Mouse (Mus musculus) olfactory bulb, adult 2 months (tissue): ENCODE data around the gene Ccl9. TPM values are rescaled to one million over a fixed set of nuclear protein-coding genes. Genes with fewer than 3 reads are reported as not detected.

Experiments
- H3K27ac ChIP-seq: fragments of 200-500 bp; 2 replicates; pipeline ENCODE4 v1.5.1; 2012; ENCODE audit warnings: low read depth, low read length; ENCODE audit not compliant: insufficient read depth
- H3K4me1 ChIP-seq: fragments of 200-500 bp; 2 replicates; pipeline ENCODE4 v1.6.1; 2012; ENCODE audit warnings: low read length; ENCODE audit not compliant: control insufficient read depth, insufficient read depth
- H3K4me3 ChIP-seq: fragments of 200-500 bp; 2 replicates; pipeline ENCODE4 v1.5.1; 2012; ENCODE audit warnings: mild to moderate bottlenecking, low read depth, low read length, moderate library complexity; ENCODE audit not compliant: insufficient read depth
- CTCF ChIP-seq: fragments of 200-500 bp; IDR thresholded peaks from 2 replicates; pipeline ENCODE4 v1.5.1; 2012; ENCODE audit warnings: low read depth, mild to moderate bottlenecking, low read length, moderate library complexity; ENCODE audit not compliant: insufficient read depth
- POLR2A ChIP-seq: fragments of 200-500 bp; IDR thresholded peaks from 2 replicates; pipeline ENCODE4 v1.6.1; 2012; ENCODE audit warnings: mild to moderate bottlenecking, low read depth, low read length, moderate library complexity; ENCODE audit not compliant: insufficient read depth
- WGBS: fragments of 180-500 bp; shearing (Covaris S2); methylation state at CpG from one replicate; pipeline ENCODE4 v1.1.7; 2018; 5-methylcytosine and 5-hydroxymethylcytosine counted together
- polyA plus RNA-seq: library from polyadenylated mRNA; stranded (reverse); fragments of >200 nt; gene quantifications from 2 replicates; pipeline ENCODE4 v1.2.4, GENCODE M21; 2012; ENCODE audit warnings: low replicate concordance; ENCODE audit not compliant: missing spikeins, insufficient read depth, insufficient read length

The Ccl9 gene
- polyA plus RNA-seq, 1 experiment, result not detected

DNA sequence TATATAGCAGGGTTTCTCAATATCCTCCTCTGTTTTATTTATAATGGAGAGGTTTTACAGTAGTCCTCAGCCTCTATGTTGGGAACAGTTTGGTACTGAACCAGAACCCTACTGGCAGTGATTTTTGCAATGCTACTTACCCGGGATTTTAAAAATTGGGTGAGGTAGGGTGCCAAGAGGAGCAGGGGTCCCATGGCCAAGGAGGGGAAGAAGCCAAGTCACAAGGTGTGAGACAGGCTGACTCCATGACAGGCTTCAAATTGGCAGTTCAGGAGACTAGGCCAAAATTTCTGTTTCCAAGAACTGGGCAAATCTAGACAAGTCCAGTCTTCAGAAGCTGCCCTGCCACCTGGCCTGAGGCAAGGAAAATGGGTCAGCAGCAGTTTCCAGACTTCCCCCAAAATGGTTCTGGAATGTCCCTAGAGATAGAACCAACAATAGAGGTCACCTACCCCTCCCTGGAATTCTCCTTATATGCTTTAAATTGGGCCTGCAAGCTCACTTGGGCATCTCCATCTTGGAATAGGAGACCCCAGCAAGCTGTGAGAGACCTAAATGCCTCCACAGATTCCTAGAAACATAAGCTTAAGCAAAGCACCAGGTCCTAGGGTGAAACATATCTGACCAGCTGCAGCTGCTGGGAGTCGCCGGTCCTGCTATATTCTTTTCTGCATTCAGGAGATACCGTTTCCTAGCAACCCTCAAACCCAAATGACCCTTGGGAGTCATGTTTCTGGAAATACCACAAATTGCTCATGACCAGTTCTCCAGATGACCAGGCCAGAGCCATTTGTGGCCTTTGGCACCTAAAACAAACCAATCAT, 4.4 kb upstream of the Ccl9 start:
- 77% methylated on average over 4 of the region's 4 CpGs for WGBS

DNA sequence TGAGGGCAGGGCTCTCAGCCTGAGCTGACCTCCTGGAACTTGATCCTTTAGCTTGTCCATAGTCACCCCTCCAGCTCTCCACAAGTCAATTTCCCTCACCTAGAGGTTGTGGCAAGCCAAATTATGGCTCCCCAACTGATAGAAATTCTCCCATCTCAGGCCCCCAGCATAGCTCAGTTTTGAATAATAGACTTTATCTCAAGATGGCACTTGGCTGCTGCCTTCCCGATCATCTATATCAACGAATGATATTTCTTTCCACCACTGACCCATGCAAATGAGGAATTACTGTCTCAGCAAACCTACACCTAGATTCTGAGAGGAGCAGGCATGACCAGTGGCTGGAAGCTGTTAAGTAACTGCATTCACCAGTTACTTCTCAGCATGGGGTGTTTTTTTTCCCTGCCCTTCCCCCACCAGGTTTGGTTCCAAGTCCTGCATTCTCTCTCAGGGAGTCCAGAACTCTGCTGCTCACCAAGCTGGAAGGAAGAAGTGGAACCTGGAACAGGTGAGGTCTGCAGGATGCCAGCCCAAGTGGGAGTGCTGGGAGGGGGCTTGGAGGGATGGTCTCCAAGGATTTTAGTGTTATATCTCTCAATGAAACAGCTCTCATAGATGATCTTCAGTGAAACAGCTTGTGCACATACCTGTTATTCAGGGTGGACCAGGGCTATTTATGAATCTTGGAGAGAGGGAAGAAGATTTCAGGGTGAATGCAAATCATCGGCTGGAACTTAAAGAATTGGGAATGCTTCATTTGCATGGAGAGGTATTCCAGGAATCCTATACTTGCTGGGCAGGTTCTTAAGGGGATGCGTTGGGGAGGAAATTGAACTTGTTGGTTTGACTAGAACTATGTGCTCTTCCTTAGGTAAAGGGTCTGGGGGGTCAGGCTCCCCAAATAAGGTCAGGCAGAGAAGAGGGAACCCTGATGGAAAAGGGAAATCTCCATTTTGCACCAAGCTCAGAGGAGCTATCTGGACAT, 3.5 kb upstream of the Ccl9 start:
- H3K27ac ChIP-seq, result no peak overlapping the region
- no peaks in the 10 kb centered on the region for H3K4me1 ChIP-seq
- 85% methylated on average over 4 of the region's 4 CpGs for WGBS
- TF ChIP-seq POLR2A (no peak), CTCF (no peak)
- no peak overlapping the region for H3K4me3 ChIP-seq

More for the DNA sequence above, 4.4 kb upstream of the Ccl9 start:
- no peaks in the 10 kb centered on the region for H3K4me1 ChIP-seq
- H3K4me3 ChIP-seq, result no peak overlapping the region
- TF ChIP-seq CTCF (no peak), POLR2A (no peak)
- H3K27ac ChIP-seq, result no peak overlapping the region

DNA sequence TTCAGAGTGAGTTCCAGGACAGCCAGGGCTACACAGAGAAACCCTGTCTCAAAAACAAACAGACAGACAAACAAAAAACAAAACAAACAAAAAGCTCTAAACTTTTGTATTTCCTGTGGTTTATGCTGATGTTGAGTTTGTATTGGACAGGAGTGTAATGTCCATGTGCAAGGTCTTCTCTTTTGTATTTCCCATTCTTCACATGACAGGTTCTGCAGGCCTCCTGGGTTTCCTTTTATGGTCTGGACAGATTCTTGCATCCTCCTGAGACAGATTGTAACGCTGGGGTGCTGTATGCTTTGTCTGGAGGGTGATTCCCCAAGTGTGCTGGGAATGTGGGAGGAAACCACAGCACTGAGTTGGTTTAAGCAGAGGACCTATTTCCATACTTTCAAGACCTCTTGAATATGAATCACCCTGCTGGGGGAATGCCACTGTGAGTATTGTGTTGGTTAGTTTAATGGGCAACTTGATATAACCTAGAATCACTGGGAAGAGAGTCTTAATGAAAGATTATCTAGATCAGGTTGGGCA, 2.3 kb upstream of the Ccl9 start:
- H3K4me3 ChIP-seq, result no peak overlapping the region
- no peaks in the 10 kb centered on the region for H3K4me1 ChIP-seq
- 50% methylated on average over 1 of the region's 1 CpGs for WGBS
- TF ChIP-seq CTCF (no peak), POLR2A (no peak)
- H3K27ac ChIP-seq, result no peak overlapping the region

DNA sequence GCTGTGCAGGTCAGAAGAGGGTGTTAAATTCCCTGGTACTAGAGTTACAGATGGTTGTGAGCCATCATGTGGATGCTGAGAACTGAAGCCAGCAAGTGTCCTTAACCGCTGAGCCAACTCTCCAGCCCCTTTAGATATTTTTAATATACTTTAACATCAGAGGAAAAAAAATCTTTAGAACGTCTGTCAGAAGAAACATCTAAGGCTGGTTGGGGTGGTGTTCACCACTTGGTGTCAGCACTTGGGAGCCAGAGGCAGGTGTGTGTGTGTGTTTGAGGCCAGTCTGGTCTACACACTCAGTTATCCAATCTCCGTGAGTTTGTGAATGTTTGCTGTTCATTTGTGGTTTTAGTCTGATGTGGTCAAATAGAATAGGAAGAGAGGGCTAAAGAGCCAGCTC, 563 bp upstream of the Ccl9 start:
- 87% methylated on average over 3 of the region's 3 CpGs for WGBS
- H3K4me1 ChIP-seq, result no peaks in the 10 kb centered on the region
- TF ChIP-seq POLR2A (no peak), CTCF (no peak)
- no peak overlapping the region for H3K4me3 ChIP-seq
- H3K27ac ChIP-seq, result no peak overlapping the region

DNA sequence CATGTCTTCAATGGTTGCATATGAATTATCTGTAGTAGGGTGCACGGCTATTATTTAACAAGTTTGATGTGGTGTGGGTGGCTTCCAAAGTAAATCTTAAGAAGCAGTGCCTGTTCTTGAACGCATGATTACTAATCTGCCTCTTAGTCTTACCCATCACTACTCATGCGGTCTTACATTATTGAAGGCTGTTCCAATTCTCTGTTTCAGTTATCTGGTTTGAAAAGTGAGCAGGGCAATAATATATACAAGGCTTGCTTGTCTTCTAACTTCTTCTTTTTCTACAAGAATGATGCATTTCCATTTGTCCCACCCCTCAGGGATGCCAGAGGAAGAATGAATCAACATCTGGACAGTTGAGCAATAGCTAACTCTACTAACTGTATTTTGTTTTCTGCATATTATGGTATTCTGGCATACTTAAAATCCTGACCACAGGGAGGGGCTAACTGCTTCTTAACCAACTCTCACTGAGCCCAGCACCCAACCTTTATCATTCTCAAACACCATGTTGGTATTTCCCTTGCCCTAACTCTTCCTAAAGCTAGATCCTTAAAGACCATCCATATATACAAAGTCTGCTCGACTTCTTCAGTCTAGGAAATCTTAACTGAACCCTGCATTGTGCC, 1.4 kb downstream of the Ccl9 start:
- WGBS, result 80% methylated on average over 4 of the region's 4 CpGs
- no peak for TF ChIP-seq POLR2A
- TF ChIP-seq CTCF, result no peak

DNA sequence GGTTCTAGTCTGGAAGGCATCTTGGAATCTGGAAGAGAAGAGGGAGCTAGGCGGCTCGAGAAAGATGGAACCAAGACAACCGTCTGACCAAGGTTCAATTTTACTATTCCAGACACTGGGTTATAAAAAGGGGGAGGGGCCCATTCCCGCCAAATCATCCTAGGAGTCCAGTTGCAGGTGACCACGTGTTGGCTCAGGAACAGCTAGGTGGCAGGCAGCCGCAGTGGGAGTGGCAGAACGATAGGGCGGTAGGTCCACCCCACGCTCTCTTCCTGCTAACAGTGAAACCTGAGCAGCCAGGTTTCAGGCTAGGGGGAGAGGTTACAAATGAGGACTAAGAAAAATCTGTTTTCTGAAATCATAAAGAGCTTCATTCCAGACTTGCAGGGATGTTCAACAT, 5.6 kb downstream of the Ccl9 start:
- H3K4me1 ChIP-seq, result no peaks in the 10 kb centered on the region
- TF ChIP-seq POLR2A, result no peak
- no peak for TF ChIP-seq CTCF
- WGBS, result 74% methylated on average over 9 of the region's 9 CpGs
- H3K4me3 ChIP-seq, result no peak overlapping the region
- no peak overlapping the region for H3K27ac ChIP-seq

More for the DNA sequence above, 1.4 kb downstream of the Ccl9 start:
- Histone ChIP-seq H3K4me1 (no peaks in the 10 kb centered on the region), H3K27ac (no peak overlapping the region), H3K4me3 (no peak overlapping the region)

DNA sequence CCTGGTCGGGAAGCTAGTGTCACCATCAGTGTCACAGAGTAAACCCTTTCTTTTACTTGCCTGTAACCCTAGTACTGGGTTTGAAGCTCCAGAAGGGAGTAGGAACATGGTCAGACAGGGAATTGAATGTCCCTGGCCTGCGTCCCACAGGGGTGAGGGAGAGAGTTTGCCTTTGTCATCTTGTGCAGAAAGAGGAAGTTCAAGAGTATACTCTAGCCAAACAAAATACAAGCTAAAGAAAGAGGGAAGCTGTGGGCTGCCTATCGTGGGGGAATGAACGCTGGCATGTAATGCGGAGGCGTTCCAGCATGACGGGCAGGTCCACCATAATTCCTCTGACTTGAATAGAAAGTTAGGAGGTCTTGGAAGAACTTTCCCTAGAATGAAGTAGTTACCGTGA, 6.2 kb downstream of the Ccl9 start:
- WGBS, result 87% methylated on average over 8 of the region's 8 CpGs
- Histone ChIP-seq H3K4me1 (no peaks in the 10 kb centered on the region), H3K4me3 (no peak overlapping the region), H3K27ac (no peak overlapping the region)
- no peak for TF ChIP-seq CTCF
- no peak for TF ChIP-seq POLR2A

DNA sequence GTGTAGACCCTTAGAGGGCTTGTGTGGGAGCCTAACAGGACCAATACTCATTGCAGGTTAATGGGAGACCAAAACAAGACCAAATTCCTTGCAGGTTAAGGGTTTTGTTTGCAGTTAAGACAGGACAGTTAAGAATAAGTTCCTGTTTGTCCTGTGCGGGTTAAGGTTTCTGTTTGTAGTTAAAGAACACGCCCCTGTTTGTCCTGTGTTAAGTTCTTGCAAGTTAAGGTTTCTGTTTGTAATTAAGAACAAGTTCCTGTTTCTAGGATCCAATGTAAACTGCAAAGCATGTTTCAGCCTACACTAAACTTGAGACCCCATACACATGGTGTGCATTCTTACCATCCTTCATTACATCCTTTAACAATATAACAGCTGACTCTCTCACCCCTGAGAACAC, 8.2 kb downstream of the Ccl9 start:
- TF ChIP-seq CTCF (no peak), POLR2A (no peak)
- Histone ChIP-seq H3K27ac (no peak overlapping the region), H3K4me3 (no peak overlapping the region), H3K4me1 (no peaks in the 10 kb centered on the region)
- WGBS, result 88% methylated on average over 2 of the region's 2 CpGs
